Mouse (Mus musculus) retina, postnatal 7 days (tissue): ENCODE measurements around the gene Bpifb2.
"Not testable (repeated sequence)": the region's sequence is repeated elsewhere in the genome, so short reads cannot be mapped to it uniquely, and the experiment has no call there.

Source experiments
- DNase-seq: peaks from one replicate; pipeline ENCODE4 v3.0.0-alpha.2; 2012; ENCODE audit warnings: low read depth, low spot score

Gene Bpifb2

DNA sequence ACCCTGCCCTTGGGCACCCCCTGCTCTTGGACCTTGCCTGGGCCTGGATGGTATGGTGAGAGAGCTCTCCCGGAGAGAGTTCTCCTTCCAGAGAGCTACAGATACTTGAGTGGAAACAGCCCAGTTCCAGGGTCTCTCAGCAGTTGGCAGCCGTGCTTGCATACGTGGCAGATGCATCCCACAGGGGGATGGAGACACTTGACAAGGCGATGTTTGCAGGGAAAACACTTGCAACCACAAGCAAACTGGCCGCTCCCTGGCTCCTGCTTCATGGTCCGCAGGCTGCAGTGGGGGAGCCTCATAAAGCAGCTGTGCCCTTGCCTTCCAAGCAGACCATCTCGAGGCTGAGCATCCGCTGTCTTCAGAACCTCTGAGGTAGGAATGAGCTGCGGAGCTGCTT lies at the start of gene Bpifb2:
Gene Bpifb2, plus strand, starts transcription at position 301 of the 400 bp plus-strand sequence.
- no peak for DNase-seq

DNA sequence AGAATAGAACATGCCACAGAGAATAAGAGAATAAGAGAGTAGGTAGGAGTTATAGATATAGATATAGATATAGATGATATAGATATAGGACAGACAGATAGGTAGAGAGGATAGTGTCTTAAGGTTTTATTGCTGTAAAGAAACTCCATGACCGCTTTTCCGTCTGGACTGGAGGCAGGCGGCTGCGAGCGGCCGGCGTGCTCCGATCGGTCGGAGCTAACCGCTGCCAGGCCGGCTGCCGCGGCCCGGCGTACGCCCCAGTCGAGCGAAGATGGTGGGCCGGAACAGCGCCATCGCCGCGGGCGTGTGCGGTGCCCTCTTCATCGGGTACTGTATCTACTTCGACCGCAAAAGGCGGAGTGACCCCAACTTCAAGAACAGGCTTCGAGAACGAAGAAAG lies 48.9 kb upstream of the Bpifb2 start:
- not testable (repeated sequence) for DNase-seq

DNA sequence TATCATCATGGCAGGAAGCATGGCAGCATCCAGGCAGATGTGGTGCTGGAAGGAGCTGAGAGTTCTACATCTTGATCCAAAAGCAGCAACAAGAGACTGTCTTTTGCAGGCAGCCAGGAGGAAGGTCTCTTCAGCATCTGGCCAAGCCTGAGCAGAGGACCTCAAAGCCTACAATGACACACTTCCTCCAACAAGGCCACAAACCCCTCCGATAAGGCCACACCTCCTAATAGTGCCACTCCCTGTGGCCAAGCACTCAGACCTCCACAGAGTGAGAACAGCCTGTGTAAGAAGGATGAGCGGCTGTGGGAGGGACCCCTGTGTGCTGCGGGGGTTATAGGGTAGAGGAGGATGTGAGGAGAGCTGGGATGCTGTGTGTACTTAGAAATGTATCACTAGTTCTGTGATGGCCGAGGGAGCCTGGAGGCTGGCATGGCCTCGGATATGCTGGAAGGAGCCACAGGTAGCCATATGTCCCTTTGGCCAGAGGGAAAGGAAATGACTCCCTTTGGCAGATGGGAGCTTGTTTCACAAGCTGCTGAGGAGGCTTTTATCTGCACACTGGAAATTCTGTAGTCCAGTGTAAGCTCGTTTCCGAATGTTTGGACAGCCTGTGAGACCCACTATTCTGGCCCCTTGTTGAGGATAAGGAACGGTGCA lies 47.5 kb upstream of the Bpifb2 start:
- DNase-seq: no peak

DNA sequence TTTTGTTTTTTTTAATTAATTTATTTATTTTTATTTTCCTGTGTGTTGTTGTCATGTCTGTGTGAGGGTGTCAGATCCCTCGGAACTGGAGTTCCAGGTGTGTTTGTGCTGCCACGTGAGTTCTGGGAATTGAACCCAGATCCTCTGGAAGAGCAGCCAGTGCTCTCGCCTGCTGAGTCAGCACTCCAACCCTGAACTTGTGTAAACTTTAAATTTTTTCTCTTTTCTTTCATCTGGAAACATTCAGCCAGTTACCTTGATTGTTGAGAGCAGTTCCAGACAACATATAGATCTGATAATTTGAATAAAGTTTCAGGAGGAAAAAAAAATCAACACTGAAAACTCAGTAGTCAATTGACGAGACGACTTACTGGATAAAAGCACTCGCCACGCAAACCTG lies 46.1 kb upstream of the Bpifb2 start:
- no peak for DNase-seq

DNA sequence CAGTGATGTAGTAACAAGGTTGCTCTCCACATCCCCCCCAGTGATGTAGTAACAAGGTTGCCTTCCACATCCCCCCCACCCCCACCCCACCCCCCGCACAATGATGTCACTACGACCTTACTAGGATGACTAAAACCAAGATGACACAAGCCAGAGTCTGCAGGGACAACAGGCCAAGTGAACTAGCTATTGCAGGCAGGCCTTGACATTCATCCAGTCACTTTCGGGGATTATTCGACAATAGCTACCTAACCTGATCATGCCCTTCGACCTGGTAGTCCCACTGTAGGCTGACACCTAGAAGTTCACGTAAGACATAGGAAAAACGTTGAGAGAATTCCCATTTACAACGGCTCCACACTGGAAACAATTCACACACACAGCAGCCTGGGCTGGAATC lies 41.6 kb upstream of the Bpifb2 start:
- no peak for DNase-seq

DNA sequence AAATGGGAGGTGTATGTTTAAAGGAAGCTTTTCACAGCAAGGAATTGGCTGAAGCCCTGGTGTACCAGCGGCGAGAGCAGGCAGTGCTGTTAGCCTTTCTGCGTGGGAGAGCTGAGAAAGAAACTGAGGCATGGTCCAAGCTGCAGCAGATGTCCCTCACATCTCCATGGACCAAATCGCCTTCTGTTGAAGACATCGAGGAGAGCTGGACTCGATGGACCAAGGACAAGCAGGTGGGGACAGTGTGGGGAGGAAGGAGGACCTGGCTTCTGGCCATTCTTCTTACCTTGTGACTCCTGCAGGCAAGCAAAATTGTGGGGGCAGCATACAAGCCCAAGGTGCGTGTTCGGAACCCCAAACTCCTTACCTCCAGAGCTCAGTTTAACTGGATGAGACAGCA lies 32.0 kb upstream of the Bpifb2 start:
- no peak for DNase-seq

DNA sequence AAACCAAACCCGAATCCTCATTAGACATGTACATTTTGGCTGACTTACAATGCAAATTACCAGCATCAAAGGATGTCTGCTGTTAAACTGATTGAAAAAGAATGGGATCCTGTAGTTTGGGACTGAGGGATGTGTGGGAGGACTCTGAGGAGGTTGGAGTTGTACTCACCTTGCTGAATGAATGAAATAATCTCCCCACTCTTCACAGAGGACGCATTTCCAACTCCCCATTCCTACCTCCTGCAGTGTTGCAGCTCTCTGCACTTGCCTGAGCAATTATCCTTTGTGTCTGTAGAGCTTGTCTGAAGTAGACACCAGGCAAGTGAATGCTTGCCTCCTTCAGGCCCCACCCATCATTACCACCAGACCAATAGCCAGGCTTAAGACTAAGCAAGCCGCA lies 26.5 kb upstream of the Bpifb2 start:
- DNase-seq: no peak

DNA sequence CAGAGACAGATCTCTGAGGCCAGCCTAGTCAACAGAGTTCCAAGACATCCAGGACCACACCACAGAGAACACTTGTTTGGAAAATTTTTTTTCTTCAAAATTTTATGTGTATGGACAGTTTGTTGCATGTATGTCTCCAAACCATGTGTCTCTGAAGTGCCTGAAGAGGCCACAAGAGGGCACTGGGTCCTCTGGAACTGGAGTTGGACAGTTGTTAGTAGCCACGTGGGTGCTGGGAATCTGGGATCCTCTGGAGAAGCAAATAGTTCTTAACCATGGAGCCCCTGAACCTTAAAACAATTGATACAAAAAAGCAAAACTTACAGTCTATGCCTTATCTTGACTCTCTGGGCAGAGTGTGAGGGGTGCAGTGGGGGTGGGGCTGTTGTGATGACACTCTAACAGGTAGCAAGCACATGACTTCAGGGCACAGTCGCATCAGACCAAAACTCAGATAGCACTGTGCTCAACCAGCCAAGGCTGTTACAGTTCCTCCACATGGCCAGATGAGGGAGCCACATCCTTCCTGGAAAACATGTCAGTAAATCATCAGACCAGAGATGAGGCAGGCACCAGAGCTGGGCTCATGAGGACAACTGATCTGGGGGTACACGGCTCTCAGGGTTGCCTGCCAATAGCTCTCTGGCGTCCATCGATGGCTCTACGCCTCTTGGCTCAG lies 24.4 kb upstream of the Bpifb2 start:
- DNase-seq: peak; percentile 30

DNA sequence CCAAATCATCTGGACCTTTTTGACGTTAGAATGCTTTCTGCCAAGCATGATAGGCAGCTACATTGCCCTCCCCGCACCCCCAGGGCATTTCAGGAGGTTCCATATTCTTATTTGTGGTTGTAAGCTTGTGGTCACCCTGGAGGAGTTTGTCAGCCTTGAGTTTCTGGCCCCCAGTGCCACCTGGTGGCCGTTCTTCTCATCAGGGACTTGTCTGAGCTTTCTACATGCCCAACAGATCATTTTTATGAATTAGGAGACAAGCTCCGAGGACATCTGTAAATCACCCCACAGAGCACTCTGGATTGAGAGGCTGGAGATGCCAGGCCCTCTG lies 23.9 kb upstream of the Bpifb2 start:
- DNase-seq: peak; percentile 31

DNA sequence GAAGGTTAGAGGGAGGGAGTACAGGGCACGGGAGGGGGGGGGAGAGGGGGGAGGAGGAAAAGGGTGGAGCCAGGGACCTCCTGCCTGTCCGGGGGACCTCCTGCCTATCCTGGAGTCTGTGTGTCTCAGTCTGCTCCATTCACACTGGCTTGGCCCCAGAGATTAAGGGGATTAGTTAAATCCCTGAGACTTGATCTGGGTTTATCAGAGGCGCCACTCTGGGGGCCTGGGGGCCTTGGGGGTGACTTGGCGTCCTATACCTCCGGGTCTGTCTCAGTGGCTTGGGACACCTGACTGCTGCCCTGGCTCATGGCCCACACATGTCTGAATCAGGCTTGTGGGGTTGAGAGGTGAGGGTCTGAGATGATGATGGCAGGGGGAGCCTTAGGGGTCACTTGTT lies 21.3 kb upstream of the Bpifb2 start:
- peak; percentile 85 for DNase-seq

DNA sequence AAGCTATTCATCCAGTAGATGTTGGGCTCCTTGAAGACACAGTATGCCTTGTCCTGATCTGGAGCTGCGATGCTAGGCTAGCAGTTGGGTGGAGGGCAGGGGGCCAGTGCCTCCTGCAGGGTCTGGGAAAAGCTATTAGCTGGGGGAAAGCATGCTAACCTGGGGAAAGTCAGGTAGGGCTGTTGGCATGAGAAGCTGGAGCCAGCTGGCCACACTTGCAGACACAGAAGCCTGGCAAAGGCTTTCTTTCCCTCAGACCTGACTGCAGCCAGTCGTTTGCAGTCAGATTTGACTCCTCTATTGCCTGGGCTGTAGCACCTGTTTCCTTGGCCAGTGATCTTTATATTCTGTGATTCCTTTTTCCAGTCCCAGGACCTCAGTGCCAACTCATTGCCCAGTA lies 15.3 kb upstream of the Bpifb2 start:
- DNase-seq: no peak

DNA sequence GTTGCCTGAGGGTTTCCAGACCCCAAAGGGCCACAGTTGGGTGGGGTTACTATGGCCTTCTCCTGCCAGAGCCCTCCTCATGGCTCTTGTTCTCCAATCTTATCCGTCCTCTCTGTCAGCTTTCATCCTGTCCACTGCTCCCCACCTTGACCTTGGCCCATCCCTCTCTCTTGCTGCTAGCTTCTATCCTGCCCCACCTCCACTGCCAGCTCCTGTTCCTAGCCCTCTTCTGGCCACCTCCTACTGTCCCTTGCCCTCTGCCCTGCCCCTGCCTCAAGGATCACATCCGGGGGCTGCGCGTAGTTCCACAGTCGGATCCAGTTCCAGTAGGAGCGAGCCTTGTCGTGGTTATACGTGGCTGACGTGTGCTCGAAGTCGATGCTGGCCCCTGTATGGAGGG lies 14.5 kb upstream of the Bpifb2 start:
- no peak for DNase-seq

DNA sequence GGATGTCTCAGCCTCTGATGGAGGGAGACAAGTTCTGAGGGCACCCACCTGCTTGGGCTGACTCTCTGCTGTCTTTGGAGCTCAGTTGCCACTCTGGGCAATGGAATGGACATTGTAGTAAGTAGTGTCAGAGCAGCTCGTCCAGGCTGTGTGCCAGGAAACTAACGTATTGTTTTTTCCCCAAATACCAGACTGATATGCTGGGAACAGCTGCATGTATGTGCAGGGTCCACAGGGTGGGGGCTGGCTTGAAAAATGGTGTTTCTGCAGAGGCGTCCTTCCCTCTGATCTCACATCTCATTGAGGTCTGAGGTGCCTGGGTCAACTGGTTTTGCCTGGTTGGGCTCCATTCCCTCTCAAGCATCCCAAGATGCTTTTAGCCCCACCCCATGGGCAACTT lies 14.1 kb upstream of the Bpifb2 start:
- DNase-seq: no peak

DNA sequence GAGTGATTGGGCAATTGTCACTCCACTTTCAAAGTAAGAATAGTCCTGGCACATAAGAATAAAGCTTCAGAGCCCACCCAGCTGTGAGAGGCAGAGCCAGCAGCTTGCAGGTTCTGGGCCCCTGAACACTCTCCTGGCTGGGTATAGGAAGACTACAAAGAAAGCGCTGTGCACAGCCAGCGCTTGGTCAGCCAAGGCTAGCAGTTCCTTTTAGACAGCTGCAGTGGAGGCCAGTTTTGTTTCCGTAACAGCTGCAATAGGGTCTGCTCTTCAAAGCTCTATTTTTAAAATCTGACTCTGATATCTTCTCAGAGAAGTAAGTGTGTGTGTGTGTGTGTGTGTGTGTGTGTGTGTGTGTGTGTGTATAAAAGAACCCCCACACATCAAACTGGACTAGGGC lies 12.9 kb upstream of the Bpifb2 start:
- no peak for DNase-seq

DNA sequence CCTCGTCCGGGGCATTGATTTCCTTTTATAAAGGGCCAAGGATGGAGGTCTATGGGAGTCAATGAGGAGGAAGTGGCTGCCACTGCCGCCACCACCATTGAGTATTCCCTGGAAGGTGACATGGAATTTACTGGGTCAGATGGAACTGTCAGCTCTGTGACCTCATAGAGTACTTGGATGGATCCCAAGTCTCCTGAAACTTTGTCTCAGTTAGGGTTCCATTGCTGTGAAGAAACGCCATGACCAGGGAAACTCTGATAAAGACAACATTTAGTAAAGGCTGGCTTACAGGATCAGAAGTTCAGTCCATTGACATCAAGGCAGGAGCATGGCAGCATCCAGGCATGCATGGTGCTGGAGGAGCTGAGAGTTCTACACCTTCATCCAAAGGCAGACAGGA lies 3.9 kb upstream of the Bpifb2 start, which contains the start of gene Sun5:
Gene Sun5, minus strand, starts transcription at position 101 of the 400 bp plus-strand sequence.
- no peak for DNase-seq

DNA sequence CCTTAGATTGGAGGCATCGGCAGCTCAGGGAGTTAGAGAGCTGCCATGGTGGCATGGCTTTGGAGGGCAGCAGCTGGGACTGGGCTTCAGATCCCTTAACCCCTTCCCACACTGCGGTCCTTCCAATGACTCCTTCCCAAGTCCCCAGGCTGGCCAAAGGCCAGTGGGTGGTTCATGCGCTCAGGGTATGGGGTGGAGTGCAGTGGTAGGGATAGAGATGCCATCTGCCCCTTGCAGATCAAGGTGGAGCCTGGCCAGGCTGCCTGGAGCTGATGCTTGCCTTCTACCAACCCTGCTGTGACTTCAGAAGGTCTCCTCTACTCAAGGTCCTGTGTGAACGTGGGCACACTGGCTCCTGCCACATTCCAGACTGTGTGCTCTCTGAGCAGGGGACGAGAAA lies 24.3 kb downstream of the Bpifb2 start:
- no peak for DNase-seq

DNA sequence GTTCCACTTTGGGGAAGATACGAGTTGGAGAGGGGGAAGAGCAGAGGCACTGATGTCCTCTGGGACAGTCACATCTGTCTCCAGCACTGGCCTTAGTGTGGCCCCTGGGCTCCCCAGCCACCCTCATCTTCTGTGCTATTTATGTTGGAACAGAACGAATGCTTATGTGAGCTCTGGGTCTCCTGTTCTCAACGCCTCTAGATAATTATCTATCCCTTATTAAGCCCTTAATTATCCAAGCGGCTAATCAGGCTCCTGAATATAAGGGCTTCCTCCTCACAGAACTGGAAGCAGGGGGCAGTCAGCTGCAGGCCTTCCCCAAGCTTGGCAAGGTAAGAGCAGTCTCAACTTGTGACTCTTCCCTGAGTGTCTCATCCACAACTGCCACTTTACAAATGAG lies 25.2 kb downstream of the Bpifb2 start, which contains the start of gene Bpifb6:
Gene Bpifb6, plus strand, starts transcription at position 301 of the 400 bp plus-strand sequence.
- no peak for DNase-seq

DNA sequence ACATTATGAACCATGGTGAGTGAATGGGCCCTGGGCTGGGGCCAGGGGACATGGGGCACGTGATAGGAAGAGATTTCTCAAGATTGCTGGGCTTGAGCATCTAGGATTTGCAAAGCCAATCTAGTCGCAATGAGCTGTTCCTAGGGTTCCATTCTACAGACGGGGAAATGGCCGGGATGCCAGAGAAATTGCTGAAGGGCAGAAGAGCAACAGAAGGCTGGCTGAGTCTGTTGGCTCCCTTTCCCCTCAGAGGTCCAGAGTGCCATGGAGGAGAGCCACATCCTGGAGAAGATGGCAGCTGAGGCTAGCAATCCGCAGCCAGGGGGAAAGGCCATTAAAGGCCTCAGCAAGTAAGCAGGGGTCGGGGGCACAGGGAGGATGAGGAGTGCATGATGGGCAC lies 27.9 kb downstream of the Bpifb2 start:
- DNase-seq: no peak

DNA sequence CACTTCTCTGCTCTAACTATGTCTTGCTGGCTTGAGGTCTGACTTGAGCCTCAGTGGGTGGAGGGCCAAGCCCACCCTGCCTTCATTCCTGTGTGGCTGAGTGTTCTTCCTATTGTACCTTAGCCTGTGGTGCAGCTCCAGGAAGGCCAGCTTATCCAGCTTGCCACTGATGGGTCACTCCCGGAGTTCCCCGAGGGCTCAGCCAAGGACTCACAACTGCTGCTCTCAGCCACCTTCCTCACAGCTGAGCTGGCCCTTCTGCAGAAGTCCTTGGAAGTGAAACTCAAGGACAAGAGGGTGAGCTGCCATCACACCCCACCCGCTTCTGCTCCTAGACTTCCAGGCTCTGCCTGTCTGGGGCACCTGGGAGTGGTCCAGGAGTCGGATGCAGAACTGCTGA lies 31.8 kb downstream of the Bpifb2 start:
- no peak for DNase-seq

DNA sequence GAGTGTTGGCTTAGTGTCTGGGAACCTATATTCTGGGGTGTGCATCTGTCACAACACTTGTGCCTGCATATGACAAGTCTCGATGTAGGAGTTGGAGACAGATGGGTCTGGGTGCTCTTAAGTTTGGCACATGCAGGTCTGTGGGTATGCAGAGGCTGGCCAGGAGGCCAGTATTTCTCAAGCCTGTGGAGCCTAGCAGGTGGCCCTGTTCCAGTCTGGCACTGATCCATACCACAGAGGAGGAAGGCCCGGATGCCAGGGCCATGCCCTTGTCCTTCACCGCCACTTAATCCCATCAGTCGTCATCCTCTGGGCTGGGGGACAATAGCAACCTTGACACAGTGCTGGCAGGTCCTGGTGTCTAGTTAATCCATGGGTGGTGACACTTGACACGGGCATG lies 39.3 kb downstream of the Bpifb2 start:
- no peak for DNase-seq

DNA sequence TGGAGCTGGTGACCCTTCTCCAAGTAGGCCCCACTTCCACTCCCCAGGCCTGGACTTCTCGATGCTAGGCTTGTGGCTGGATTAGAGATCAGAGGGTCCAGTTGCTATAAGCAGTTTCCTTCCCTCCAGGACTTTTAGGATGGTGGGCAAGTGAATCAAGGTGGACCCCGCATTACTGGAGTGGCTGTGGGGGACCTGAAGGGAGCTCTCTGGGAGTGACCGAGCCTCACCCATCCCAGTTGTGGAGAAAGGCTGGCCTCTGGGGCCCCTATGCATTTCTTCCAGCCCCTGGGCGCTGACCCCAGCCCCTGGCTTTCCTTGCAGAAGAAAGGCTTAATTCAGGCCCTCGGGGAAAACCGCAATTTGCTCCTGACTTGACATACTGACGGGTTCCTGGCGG lies 43.1 kb downstream of the Bpifb2 start, which contains the start of gene Bpifb3:
Gene Bpifb3, plus strand, starts transcription at position 301 of the 400 bp plus-strand sequence.
- DNase-seq: no peak

DNA sequence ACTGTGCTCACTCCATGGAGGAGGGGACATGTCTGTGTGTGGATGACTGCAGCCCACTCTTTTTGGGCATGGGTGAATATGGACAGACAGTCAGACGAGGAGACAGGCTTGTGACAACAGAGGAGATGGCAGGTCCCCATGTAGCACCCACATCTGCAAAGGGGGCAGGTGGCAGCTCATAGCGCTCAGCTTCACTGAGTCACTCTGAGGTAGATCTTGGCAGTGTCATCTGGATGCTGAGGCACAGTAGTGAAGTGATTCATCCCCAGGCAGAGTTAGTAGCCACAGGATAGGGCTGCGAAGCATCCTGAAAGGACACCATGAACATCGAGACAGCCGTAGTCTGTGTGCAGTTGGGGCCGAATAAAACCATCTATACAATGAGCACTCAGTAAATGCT lies 46.4 kb downstream of the Bpifb2 start:
- no peak for DNase-seq

DNA sequence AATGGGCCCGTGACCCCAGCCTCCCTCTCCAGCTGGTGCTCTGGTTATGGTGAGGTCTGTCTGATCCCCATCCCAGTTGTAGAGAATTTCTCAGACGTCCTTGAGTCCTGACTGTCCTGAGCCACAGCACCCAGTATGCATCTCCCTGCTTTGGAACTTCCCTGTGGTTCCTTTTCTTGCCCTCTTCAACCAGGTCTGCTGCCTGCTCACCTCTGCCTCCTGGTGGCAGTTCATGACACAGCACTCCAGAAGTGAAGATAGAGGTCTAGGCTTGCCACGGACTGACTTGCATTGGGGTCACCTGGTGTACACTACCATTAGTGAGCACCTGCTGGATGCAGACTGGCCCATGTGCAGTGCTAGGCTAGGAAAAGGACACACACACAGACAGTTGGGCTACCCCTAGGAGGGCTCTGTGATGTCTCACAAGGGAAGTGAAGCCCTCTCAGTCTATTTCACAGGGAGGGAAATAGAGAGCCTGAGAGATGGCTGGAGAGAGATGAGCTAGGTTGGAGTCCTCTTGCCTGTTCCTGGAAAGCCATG lies 55.1 kb downstream of the Bpifb2 start:
- DNase-seq: peak; percentile 61
